Mouse (Mus musculus) inflammation-experienced regulatory T-cells, adult 6 months (primary cell): Measurements from ENCODE around the gene Taf15. TPM values are rescaled to one million over a fixed set of nuclear protein-coding genes. Genes with fewer than 3 reads are reported as not detected.
"Not testable (repeated sequence)": the region's sequence is repeated elsewhere in the genome, so short reads cannot be mapped to it uniquely, and the experiment has no call there.

Experiments used
- ATAC-seq: one replicate; pipeline ENCODE4 v1.8.0; 2017
- polyA plus RNA-seq, 3 experiments: library from polyadenylated mRNA; unstranded; fragments of 100-300 nt; shearing (Covaris generic); gene quantifications; one replicate each; pipeline ENCODE4 v1.2.1; 2017

The Taf15 gene
- polyA plus RNA-seq, 3 experiments from 2014 or later, result 17.8 to 20.6 (median 19.4) TPM

DNA sequence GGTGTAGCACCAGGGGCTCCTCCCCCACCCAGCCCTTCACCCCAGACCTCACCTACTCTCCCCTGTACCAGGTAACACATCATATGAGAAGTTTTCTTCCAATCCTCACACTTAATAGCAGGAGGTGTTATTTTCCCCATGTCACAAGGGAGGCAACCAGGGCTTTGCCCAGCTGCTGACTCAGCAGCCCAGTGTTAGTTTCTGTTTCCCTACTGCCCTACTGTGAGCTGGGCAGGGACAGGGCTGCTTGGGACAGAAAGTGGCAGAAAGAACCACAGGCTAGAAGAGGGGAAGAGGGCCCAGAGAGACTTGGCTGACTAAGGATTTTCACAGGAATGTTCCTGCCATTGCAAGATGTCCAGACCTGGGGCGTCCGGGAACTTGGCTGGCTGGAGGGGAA is 68.0 kb downstream of the Taf15 start:
- no peak for ATAC-seq

DNA sequence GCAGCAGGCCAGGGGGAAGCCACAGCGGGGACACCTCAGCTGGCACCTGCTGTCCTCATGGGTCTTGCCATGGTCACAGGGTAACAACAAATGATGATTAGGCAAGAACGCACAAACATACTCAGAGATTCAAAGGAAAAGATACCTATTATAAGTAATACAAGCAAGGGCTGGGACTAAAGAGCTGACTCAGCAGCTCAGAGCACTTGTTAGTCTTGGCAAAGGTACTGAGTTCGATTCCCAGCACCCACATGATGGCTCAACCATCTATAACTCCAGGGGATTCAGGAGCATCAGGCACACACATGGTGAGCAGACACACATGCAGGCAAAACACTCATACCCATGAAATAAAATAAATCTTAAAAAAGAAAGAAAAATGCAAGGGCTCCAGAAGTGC is 68.5 kb downstream of the Taf15 start:
- no peak for ATAC-seq

DNA sequence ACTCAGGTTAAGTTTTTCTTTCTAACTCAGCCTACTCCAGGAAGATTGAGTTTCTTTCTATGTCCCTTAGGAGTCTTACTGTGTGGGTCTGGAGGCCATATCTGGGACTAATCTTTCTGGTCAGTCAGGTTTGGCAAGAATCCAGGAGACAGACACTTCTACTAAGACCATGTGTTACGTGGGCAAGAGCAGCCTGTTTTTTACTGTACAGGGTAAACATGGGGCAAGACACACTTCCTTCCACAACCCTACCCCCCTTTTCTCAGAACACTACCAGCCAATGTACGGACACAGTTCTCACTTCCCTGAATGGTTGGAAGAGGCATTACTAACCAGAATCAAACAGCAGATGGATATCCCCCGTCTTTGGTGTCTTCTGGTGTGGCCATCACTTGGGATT is 71.3 kb downstream of the Taf15 start:
- ATAC-seq, result no peak

DNA sequence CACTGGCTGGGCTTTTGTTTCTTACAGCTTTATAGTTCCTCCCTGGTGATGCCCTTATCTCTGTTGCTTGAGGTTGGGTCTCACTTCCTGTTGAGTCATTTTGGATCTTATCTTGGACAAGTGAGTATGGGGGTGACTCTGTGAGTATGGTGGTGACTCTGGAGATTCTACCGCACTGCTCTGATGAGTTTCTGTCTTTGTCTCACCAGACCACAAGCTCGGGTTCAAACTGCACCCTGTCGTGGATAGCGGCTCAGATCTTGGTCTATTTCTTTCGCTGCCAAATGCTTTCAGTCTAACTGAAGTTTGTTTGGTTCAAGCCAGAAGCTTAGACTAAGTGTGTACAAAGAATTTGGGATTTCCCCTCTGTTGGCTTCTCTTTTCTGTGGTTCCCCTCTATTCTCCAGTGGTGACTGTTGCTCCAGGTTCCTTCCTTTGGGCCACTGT is 77.3 kb downstream of the Taf15 start:
- ATAC-seq, result peak; percentile 63

DNA sequence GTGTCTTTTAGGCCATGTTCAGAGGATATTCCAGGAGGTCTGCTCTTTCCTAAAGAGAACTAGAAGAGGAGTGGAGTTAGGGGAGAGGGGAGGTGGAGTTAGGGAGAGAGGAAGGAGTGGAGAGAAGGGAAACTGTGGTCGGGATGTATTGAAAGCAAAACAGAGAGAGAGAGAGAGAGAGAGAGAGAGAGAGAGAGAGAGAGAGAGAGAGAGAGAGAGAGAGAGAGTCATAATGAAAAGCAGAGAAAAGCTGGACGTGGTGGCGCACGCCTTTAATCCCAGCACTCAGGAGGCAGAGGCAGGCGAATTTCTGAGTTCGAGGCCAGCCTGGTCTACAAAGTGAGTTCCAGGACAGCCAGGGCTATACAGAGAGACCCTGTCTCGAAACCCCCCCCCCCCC is 78.2 kb downstream of the Taf15 start:
- not testable (repeated sequence) for ATAC-seq

DNA sequence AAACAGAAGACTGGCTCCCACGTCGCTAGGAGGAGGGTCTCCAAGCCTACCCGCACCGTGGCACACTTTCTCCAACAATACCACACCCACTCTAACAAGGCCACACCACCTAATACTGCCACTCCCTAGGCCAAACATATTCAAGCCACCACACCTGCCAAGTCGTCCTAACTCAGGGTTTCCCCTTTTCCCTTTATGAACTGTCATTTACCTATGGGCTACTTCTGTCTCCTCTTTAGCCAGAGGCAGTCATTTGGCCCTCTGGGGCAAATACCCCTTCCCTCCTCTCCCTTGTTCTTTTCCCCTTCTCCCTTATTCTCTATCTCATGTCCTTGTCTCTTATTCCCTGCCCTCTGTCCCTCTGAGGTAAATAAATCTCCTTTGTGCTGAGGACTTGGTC is 78.8 kb downstream of the Taf15 start:
- no peak for ATAC-seq

Other genes with a start within 250 kb of the Taf15 start
- gene Slfn14, start 186.4 kb upstream of the Taf15 start, polyA plus RNA-seq, result under 1 TPM in 1 of 3 experiments, not detected in 2; 0.09 TPM
- gene Ap2b1, start 174.1 kb upstream of the Taf15 start, polyA plus RNA-seq, result 10 to 100 TPM; 57.2 to 59.1 (median 57.7) TPM
- 10 to 100 TPM in 2 of 3 experiments, 1 to 10 TPM in 1; 8.4 to 15.4 (median 13.2) TPM for gene Pex12, start 170.5 kb upstream of the Taf15 start, polyA plus RNA-seq
- not detected for gene Rasl10b, start 63.9 kb upstream of the Taf15 start, polyA plus RNA-seq
- gene Gas2l2, start 43.6 kb upstream of the Taf15 start, polyA plus RNA-seq, result not detected
- gene 1700020L24Rik, start 35.4 kb upstream of the Taf15 start, polyA plus RNA-seq, result 1 to 10 TPM in 1 of 3 experiments, under 1 TPM in 1, not detected in 1; 0.48 to 1.6 TPM
- gene Mmp28, start 10.0 kb upstream of the Taf15 start, polyA plus RNA-seq, result not detected
- 1 to 10 TPM in 1 of 3 experiments, under 1 TPM in 1, not detected in 1; 0.24 to 6.5 TPM for gene Heatr9, start 49.1 kb downstream of the Taf15 start, polyA plus RNA-seq
- 1,000 to 10,000 TPM in 1 of 3 experiments, 100 to 1,000 TPM in 2; 180 to 6,393 (median 256) TPM for gene Ccl5, start 57.4 kb downstream of the Taf15 start, polyA plus RNA-seq
- gene Ccl9, start 105.5 kb downstream of the Taf15 start, polyA plus RNA-seq, result not detected
- gene Ccl6, start 120.0 kb downstream of the Taf15 start, polyA plus RNA-seq, result 1 to 10 TPM in 1 of 3 experiments, not detected in 2; 1.3 TPM
- not detected for gene Rpl9-ps1, start 172.5 kb downstream of the Taf15 start, polyA plus RNA-seq
- 10 to 100 TPM in 1 of 3 experiments, 1 to 10 TPM in 1, under 1 TPM in 1; 0.75 to 40.0 (median 1.2) TPM for gene Ccl3, start 176.3 kb downstream of the Taf15 start, polyA plus RNA-seq
- 100 to 1,000 TPM in 1 of 3 experiments, 1 to 10 TPM in 2; 6.4 to 184 (median 8.0) TPM for gene Ccl4, start 189.5 kb downstream of the Taf15 start, polyA plus RNA-seq
- gene Wfdc17, start 230.9 kb downstream of the Taf15 start, polyA plus RNA-seq, result 1 to 10 TPM in 2 of 3 experiments, under 1 TPM in 1; 0.90 to 1.9 (median 1.4) TPM
- not detected for gene Wfdc18, start 235.9 kb downstream of the Taf15 start, polyA plus RNA-seq